Mouse (Mus musculus) heart, embryonic 11.5 days (tissue): Measurements from ENCODE around the gene Naa11. TPM values are rescaled to one million over a fixed set of nuclear protein-coding genes. Genes with fewer than 3 reads are reported as not detected.

Experiments
- ATAC-seq: fragments of 200-750 bp; cut with Nextera tagmentation; replicated peaks from 2 replicates; pipeline ENCODE4 v1.8.0; 2017; ENCODE audit warnings: moderate library complexity; ENCODE audit not compliant: insufficient number of reproducible peaks, low FRiP score, low TSS enrichment
- H3K27ac ChIP-seq: fragments of 300-500 bp; sonication (generic); 2 replicates; pipeline ENCODE4 v1.5.1; 2014; ENCODE audit warnings: mild to moderate bottlenecking, low read depth, low read length
- H3K27me3 ChIP-seq: fragments of 300-500 bp; sonication (generic); 2 replicates; pipeline ENCODE4 v1.6.1; 2014; ENCODE audit warnings: mild to moderate bottlenecking, low read length, mixed read lengths; ENCODE audit not compliant: control insufficient read depth, insufficient read depth
- H3K36me3 ChIP-seq: fragments of 300-500 bp; sonication (generic); 2 replicates; pipeline ENCODE4 v1.6.1; 2014; ENCODE audit warnings: mild to moderate bottlenecking, low read length, moderate library complexity, mixed read lengths; ENCODE audit not compliant: control insufficient read depth, insufficient read depth
- H3K4me1 ChIP-seq: fragments of 300-500 bp; sonication (generic); 2 replicates; pipeline ENCODE4 v1.6.1; 2014; ENCODE audit warnings: low read length; ENCODE audit not compliant: control insufficient read depth, insufficient read depth
- H3K4me2 ChIP-seq: fragments of 300-500 bp; sonication (generic); 2 replicates; pipeline ENCODE4 v1.6.1; 2014; ENCODE audit warnings: mild to moderate bottlenecking, moderate library complexity
- H3K4me3 ChIP-seq: fragments of 300-500 bp; sonication (generic); 2 replicates; pipeline ENCODE4 v1.5.1; 2014; ENCODE audit warnings: low read depth, low read length
- H3K9ac ChIP-seq: fragments of 300-500 bp; sonication (generic); 2 replicates; pipeline ENCODE4 v1.6.1; 2014; ENCODE audit warnings: mild to moderate bottlenecking, low read depth, low read length, moderate library complexity
- H3K9me3 ChIP-seq: fragments of 300-500 bp; sonication (generic); replicated peaks from 2 replicates; pipeline ENCODE4 v1.6.1; 2016; ENCODE audit warnings: low read length; ENCODE audit not compliant: control insufficient read depth
- WGBS: fragments of 180-500 bp; shearing (Covaris S2); extraction: QIAGEN DNeasy Blood & Tissue Kit; methylation state at CpG from one replicate; pipeline ENCODE4 v1.1.7; 2014; ENCODE audit not compliant: insufficient replicate concordance; 5-methylcytosine and 5-hydroxymethylcytosine counted together
- polyA plus RNA-seq: library from polyadenylated mRNA; unstranded; fragments of >200 nt; fragmentation: Nextera tagmentation; extraction: Ambion mirVana; gene quantifications from 2 replicates; pipeline ENCODE4 v1.2.1, GENCODE M21; 2014

The Naa11 gene
- 0.06 TPM in 1 of 2 replicates, not detected in the other for polyA plus RNA-seq

DNA sequence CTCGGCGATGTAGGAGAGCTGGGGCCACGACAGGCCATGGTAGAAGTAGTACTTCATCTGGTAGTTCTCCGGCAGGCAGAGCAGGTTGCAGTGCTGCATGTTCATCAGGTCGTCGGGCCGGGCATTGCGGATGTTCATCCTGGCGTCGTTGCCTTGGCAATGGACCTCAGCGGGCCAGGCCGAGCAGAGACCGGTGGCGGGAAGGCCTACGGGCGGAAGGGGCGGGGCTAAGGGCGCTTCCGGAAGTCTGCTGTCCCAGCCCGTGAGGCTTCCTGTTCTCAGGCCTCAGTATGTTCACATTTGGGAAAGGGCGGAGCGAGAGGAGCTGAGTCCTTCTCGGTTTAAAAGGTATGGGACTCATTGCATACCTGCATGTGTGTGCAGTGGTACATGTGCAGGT, at the start of gene Naa11:
Gene Naa11 (minus strand): TSS at position 220 of the 400 bp plus-strand sequence.
- 0 out of 2 replicates have a peak, but pooled peaks have one; percentile 10 for ATAC-seq
- Histone ChIP-seq H3K4me1 (no peaks in the 10 kb centered on the region), H3K36me3 (no peaks in the 10 kb centered on the region), H3K27ac (no peak within 1 kb of the TSS), H3K4me2 (no peak within 1 kb of the TSS), H3K27me3 (no peaks in the 10 kb centered on the region), H3K9me3 (no peaks in the 10 kb centered on the region), H3K4me3 (no peak within 1 kb of the TSS), H3K9ac (no peak within 1 kb of the TSS)
- WGBS: 88% methylated on average over 23 of the region's 23 CpGs

DNA sequence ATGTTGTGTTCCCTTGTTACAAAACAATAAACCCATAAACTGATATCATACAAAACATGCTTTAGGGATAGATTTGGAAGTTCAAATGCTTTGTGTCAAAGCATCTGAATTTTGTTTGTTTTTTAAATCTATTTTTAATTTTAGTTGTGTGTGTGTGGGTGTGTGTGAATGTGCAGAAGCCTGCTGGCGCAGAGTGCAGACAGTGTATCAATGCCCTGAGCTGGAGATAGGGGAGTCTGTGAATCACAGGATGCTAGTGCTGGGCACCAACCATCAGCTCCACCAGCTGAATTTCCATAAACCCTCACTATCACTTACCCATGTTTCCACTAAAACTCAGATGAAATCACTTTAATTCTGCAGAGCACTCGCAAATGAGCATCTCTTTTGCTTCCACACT, 40.3 kb upstream of the Naa11 start:
- Histone ChIP-seq H3K4me3 (no peak overlapping the region), H3K9ac (no peak overlapping the region), H3K4me2 (no peak overlapping the region), H3K36me3 (no peaks in the 10 kb centered on the region), H3K27ac (no peak overlapping the region), H3K27me3 (no peaks in the 10 kb centered on the region), H3K4me1 (no peaks in the 10 kb centered on the region), H3K9me3 (no peaks in the 10 kb centered on the region)
- WGBS: 75% methylated on average over 2 of the region's 2 CpGs
- no peak for ATAC-seq

DNA sequence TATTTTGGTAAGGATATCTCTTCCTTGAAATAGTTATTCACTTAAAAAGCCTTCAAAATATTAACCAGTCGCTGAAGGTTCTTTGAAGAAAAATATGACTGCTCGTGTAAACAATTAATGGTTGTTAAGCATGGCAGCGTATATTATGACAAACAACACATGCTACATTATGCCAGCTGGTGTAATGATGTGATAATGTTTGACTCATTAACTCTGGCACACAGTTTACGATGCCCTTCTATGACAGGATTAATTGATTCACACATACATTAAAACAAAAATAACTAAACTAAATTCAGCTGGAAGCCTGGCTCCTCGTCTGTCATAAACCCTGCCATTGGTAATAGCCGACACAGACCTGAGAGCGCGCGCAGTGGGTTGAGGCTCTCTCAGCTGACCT, 37.8 kb upstream of the Naa11 start:
- Histone ChIP-seq H3K9ac (no peak overlapping the region), H3K4me1 (no peaks in the 10 kb centered on the region)
- WGBS: 81% methylated on average over 9 of the region's 9 CpGs

DNA sequence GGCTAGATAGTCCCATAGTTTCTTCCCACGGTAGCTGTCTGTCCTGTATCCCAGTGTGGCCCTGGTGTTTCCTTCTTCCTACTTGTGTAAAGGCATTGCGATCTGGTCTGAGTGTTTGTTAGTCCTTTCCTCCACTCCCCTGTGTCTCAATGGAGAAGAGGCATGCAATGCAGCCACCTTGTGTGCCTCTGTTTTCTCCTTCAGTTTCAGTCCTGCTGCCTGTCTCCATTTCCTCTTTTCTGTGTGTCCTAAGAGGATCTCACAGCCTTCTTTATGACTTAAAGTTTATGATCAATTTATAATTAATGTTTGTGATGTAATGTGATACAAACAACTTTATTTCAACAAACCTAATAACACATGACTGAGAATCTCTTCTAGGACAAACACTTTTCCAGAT, 29.5 kb upstream of the Naa11 start:
- WGBS: 84% methylated on average over 2 of the region's 2 CpGs
- no peaks in the 10 kb centered on the region for H3K36me3 ChIP-seq
- H3K4me3 ChIP-seq: no peak overlapping the region
- H3K4me1 ChIP-seq: no peaks in the 10 kb centered on the region
- no peak overlapping the region for H3K9ac ChIP-seq
- ATAC-seq: no peak
- no peaks in the 10 kb centered on the region for H3K27me3 ChIP-seq
- no peak overlapping the region for H3K27ac ChIP-seq
- no peak overlapping the region for H3K4me2 ChIP-seq
- H3K9me3 ChIP-seq: no peaks in the 10 kb centered on the region

More for the DNA sequence above, 37.8 kb upstream of the Naa11 start:
- no peak overlapping the region for H3K4me3 ChIP-seq
- ATAC-seq: no peak
- no peaks in the 10 kb centered on the region for H3K27me3 ChIP-seq
- H3K27ac ChIP-seq: no peak overlapping the region
- no peaks in the 10 kb centered on the region for H3K36me3 ChIP-seq
- H3K4me2 ChIP-seq: no peak overlapping the region
- H3K9me3 ChIP-seq: no peaks in the 10 kb centered on the region

DNA sequence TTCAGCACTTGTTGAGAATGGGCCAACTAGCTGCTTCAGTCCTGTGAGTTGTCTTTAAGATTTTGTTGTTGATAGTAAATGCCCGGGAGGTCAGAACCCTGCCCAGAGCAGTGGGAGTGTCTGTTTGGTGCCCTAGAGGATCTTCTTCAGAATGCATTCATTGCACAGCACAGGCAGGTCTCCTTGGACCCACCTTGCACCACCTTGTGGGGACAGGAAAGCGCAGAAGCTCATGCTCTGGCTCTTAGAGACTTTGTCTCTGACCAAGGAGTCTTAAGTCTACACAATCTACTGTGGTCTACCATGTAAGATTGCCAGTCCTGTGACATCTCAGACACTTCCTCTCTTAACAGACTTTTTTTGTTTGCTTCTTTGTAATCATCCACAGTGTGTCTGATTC, 25.0 kb upstream of the Naa11 start:
- no peak for ATAC-seq

DNA sequence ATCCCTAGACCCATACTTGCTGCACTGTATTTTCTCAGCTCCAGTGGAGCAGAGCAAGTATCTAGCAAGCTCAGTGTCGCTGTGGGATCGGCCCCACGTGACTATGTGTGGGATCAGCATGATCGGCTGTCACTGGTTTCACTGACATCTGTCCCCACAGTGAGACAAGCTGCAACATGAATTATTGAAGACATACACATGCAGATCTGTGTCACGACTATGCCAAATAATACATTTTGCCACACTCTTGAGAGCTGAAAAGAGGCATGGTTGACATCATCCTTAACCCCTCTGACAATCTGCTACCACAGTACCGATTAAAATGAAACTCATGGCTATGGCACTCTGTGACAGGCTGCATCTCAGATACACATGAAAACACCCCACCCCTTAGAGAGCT, 23.7 kb upstream of the Naa11 start:
- Histone ChIP-seq H3K4me2 (no peak overlapping the region), H3K9me3 (no peaks in the 10 kb centered on the region), H3K27me3 (no peaks in the 10 kb centered on the region), H3K4me1 (no peaks in the 10 kb centered on the region), H3K4me3 (no peak overlapping the region), H3K36me3 (no peaks in the 10 kb centered on the region), H3K9ac (no peak overlapping the region), H3K27ac (no peak overlapping the region)
- WGBS: 77% methylated on average over 6 of the region's 6 CpGs
- ATAC-seq: no peak

More for the DNA sequence above, 25.0 kb upstream of the Naa11 start:
- Histone ChIP-seq H3K27me3 (no peaks in the 10 kb centered on the region), H3K4me1 (no peaks in the 10 kb centered on the region), H3K9ac (no peak overlapping the region), H3K36me3 (no peaks in the 10 kb centered on the region), H3K9me3 (no peaks in the 10 kb centered on the region), H3K4me3 (no peak overlapping the region), H3K27ac (no peak overlapping the region), H3K4me2 (no peak overlapping the region)
- WGBS: 65% methylated on average over 2 of the region's 2 CpGs

DNA sequence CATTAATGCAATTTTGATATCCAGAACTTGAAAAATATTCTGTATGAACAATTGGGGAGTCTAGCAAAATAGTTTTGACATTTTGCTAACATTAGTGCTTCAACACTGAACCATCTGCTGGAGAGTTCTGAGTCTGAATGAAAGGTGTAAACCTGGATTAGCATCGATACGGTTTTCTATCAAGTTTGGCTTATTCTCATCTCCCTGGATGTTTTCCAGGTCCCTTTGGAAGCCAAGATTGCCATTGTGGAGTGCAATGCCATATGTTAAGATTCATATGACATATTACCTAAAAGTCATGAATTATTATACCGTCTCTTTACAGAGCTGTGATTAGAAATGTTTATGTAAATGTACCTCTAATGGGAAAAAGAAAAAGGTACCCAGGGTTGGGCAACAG, 21.5 kb upstream of the Naa11 start:
- whole genome bisulfite sequencing: 88% methylated on average over 3 of the region's 3 CpGs
- no peaks in the 10 kb centered on the region for H3K4me1 ChIP-seq
- no peak for ATAC-seq

DNA sequence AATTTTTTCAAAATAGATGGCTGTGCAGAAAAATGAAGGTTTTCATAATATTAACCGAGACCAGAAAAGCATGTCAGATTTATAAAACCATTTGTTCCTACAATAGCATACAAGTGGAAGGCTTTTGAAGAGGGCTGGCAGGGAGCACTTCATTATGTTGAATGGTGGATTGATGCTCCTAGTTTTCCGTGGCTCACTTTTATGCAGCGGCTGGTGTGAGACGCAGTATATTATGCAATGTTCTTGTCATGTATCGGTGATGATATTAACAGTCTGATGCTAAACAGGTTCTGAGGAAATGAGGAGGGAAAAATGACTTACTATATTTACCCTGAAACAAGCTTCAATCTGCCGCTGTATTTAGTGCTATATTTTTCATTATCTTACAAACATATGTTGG, 18.0 kb upstream of the Naa11 start:
- no peak overlapping the region for H3K4me2 ChIP-seq
- no peak overlapping the region for H3K4me3 ChIP-seq
- no peak overlapping the region for H3K27ac ChIP-seq
- H3K9me3 ChIP-seq: no peaks in the 10 kb centered on the region
- H3K4me1 ChIP-seq: no peaks in the 10 kb centered on the region
- ATAC-seq: no peak
- no peaks in the 10 kb centered on the region for H3K36me3 ChIP-seq
- no peak overlapping the region for H3K9ac ChIP-seq
- 90% methylated on average over 6 of the region's 6 CpGs for WGBS
- no peaks in the 10 kb centered on the region for H3K27me3 ChIP-seq

More for the DNA sequence above, 21.5 kb upstream of the Naa11 start:
- no peaks in the 10 kb centered on the region for H3K36me3 ChIP-seq
- no peak overlapping the region for H3K4me2 ChIP-seq
- H3K27ac ChIP-seq: no peak overlapping the region
- no peaks in the 10 kb centered on the region for H3K9me3 ChIP-seq
- H3K4me3 ChIP-seq: no peak overlapping the region
- H3K9ac ChIP-seq: no peak overlapping the region
- no peaks in the 10 kb centered on the region for H3K27me3 ChIP-seq

DNA sequence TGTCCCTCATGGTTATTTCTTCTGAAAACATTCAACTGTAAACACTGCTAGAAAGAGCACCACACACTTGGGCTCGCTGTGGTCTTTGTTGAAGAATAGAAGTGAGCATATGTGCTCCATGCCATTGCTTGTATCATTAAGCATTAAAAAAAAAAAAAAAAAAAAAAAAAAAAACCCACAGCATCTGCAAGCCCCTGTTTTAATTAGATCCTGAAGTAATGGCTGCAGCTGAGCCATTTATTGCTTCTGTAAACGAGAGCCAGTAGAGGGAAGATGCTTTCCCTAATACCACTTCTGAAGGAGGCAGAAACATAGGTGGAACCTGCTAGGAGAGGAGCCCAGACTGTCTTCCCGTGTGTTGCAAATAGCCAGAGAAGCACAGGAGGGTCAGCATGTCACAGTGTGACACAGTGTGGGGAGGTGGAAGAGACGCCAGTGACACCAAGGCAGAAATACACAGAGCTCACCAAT, 17.1 kb upstream of the Naa11 start:
- H3K27me3 ChIP-seq: no peaks in the 10 kb centered on the region
- ATAC-seq: no peak
- no peak overlapping the region for H3K9ac ChIP-seq
- WGBS: 68% methylated on average over 4 of the region's 4 CpGs
- no peak overlapping the region for H3K27ac ChIP-seq
- H3K4me2 ChIP-seq: no peak overlapping the region
- no peaks in the 10 kb centered on the region for H3K36me3 ChIP-seq
- H3K9me3 ChIP-seq: no peaks in the 10 kb centered on the region
- no peaks in the 10 kb centered on the region for H3K4me1 ChIP-seq
- H3K4me3 ChIP-seq: no peak overlapping the region
